Mouse (Mus musculus) small intestine, adult 2 months (tissue): ENCODE data around the gene Ccdc8.

Experiments
- CTCF ChIP-seq: fragments of 200-500 bp; IDR thresholded peaks from 2 replicates; pipeline ENCODE4 v1.5.1; 2012; ENCODE audit warnings: low read depth, mild to moderate bottlenecking, control low read depth, inconsistent platforms, low read length, moderate library complexity, mixed read lengths; ENCODE audit not compliant: insufficient replicate concordance, insufficient read length; ENCODE audit errors: extremely low read depth
- POLR2A ChIP-seq: fragments of 200-500 bp; IDR thresholded peaks from 2 replicates; pipeline ENCODE4 v1.6.1; 2012; ENCODE audit warnings: low read depth, mild to moderate bottlenecking, control low read depth, inconsistent platforms, low read length, moderate library complexity

DNA sequence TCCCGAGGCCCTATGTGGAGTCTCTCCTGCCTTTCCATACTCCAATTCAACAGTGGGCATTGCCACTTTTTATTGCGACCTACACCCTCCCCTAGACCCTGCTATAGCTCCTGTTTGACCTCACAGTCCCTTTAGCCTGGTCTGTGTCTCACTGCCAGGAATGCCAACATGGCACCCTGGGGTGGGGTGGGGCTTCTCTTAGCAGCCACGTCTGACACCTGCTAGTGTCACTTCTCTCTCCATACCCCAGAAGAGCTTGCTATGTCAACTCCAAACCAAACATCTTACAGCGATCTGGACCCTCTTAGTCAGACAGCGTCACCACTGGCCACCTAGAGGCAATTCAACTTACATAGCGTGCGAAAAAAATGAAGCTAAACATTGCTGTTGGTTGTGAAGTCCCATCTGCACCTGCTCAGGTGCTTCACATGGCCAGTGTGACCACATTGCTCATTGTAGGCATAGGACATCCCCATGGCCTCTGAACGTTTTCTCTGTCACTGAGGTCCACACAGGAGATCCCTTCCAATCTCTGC is 43.5 kb upstream of the Ccdc8 start:
- no peak for TF ChIP-seq POLR2A
- TF ChIP-seq CTCF, result no peak
